Mouse (Mus musculus) heart, embryonic 12.5 days (tissue): ENCODE measurements around the gene Slc44a5. TPM values are rescaled to one million over a fixed set of nuclear protein-coding genes. Genes with fewer than 3 reads are reported as not detected.

Experiments
- ATAC-seq: fragments of 200-750 bp; cut with Nextera tagmentation; 2 replicates; pipeline ENCODE4 v1.8.0; 2017; ENCODE audit warnings: moderate TSS enrichment, moderate library complexity; ENCODE audit not compliant: insufficient number of reproducible peaks, low FRiP score
- H3K27ac ChIP-seq: fragments of 300-500 bp; sonication (generic); 2 replicates; pipeline ENCODE4 v1.5.1; 2016; ENCODE audit warnings: mild to moderate bottlenecking, moderate library complexity; ENCODE audit not compliant: poor library complexity, severe bottlenecking
- H3K27me3 ChIP-seq: fragments of 300-500 bp; sonication (generic); replicated peaks from 2 replicates; pipeline ENCODE4 v1.6.1; 2016; ENCODE audit warnings: mild to moderate bottlenecking, moderate library complexity
- H3K36me3 ChIP-seq: fragments of 300-500 bp; sonication (generic); 2 replicates; pipeline ENCODE4 v1.6.1; 2016; ENCODE audit warnings: mild to moderate bottlenecking, moderate library complexity
- H3K4me1 ChIP-seq: fragments of 300-500 bp; sonication (generic); replicated peaks from 2 replicates; pipeline ENCODE4 v1.6.1; 2016; ENCODE audit warnings: mild to moderate bottlenecking
- H3K4me2 ChIP-seq: fragments of 300-500 bp; sonication (generic); 2 replicates; pipeline ENCODE4 v1.6.1; 2016; ENCODE audit warnings: mild to moderate bottlenecking, moderate library complexity
- H3K4me3 ChIP-seq: fragments of 300-500 bp; sonication (generic); 2 replicates; pipeline ENCODE4 v1.5.1; 2016; ENCODE audit warnings: mild to moderate bottlenecking
- H3K9ac ChIP-seq: fragments of 300-500 bp; sonication (generic); 2 replicates; pipeline ENCODE4 v1.6.1; 2016; ENCODE audit warnings: mild to moderate bottlenecking, moderate library complexity
- H3K9me3 ChIP-seq: fragments of 300-500 bp; sonication (generic); replicated peaks from 2 replicates; pipeline ENCODE4 v1.6.1; 2016; ENCODE audit warnings: mild to moderate bottlenecking, moderate library complexity
- WGBS: fragments of 180-500 bp; shearing (Covaris S2); methylation state at CpG from one replicate; pipeline ENCODE4 v1.1.7; 2016; 5-methylcytosine and 5-hydroxymethylcytosine counted together
- polyA plus RNA-seq: library from polyadenylated mRNA; unstranded; fragments of >200 nt; fragmentation: Nextera tagmentation; extraction: Ambion mirVana; gene quantifications from 2 replicates; pipeline ENCODE4 v1.2.1, GENCODE M21; 2016

Slc44a5 gene
- polyA plus RNA-seq, 1 experiment from 2014 or later: 2.0 TPM

GRCm38 (mm10) chr3:154200422-154200828 is 227.2 kb downstream of the Slc44a5 start:
- no peak for ATAC-seq
- no peaks in the 10 kb centered on the region for H3K36me3 ChIP-seq
- no peaks in the 10 kb centered on the region for H3K9me3 ChIP-seq
- no peak overlapping the region for H3K9ac ChIP-seq
- WGBS: 73% methylated on average over 8 of the region's 8 CpGs
- H3K27ac ChIP-seq: no peak overlapping the region
- H3K4me1 ChIP-seq: no peaks in the 10 kb centered on the region
- no peak overlapping the region for H3K4me3 ChIP-seq
- no peaks in the 10 kb centered on the region for H3K27me3 ChIP-seq
- H3K4me2 ChIP-seq: no peak overlapping the region

GRCm38 (mm10) chr3:154201796-154202195 is 228.6 kb downstream of the Slc44a5 start:
- no peak for ATAC-seq
- H3K9ac ChIP-seq: no peak overlapping the region
- H3K36me3 ChIP-seq: no peaks in the 10 kb centered on the region
- no peaks in the 10 kb centered on the region for H3K4me1 ChIP-seq
- no peaks in the 10 kb centered on the region for H3K9me3 ChIP-seq
- 83% methylated on average over 12 of the region's 12 CpGs for WGBS
- H3K4me3 ChIP-seq: no peak overlapping the region
- H3K27ac ChIP-seq: no peak overlapping the region
- H3K27me3 ChIP-seq: no peaks in the 10 kb centered on the region
- no peak overlapping the region for H3K4me2 ChIP-seq

- no peaks in the 10 kb centered on the region for H3K9me3 ChIP-seq
- no peak for ATAC-seq
- 81% methylated on average over 13 of the region's 13 CpGs for WGBS
- H3K27ac ChIP-seq: no peak overlapping the region
- no peak overlapping the region for H3K9ac ChIP-seq
- no peaks in the 10 kb centered on the region for H3K36me3 ChIP-seq
- H3K27me3 ChIP-seq: no peaks in the 10 kb centered on the region
- no peaks in the 10 kb centered on the region for H3K4me1 ChIP-seq
- no peak overlapping the region for H3K4me3 ChIP-seq
- no peak overlapping the region for H3K4me2 ChIP-seq
These were observed 229.1 kb downstream of the Slc44a5 start for GRCm38 (mm10) chr3:154202383-154202782.

- Histone ChIP-seq H3K4me2 (no peak overlapping the region), H3K9ac (no peak overlapping the region), H3K4me1 (0 out of 2 replicates have a peak, but pooled peaks cover 3% of the 10 kb centered on the region), H3K27ac (no peak overlapping the region), H3K27me3 (no peaks in the 10 kb centered on the region), H3K36me3 (no peaks in the 10 kb centered on the region), H3K4me3 (no peak overlapping the region), H3K9me3 (no peaks in the 10 kb centered on the region)
- ATAC-seq: no peak
- WGBS: 85% methylated on average over 2 of the region's 2 CpGs
These were observed 235.2 kb downstream of the Slc44a5 start for GRCm38 (mm10) chr3:154208479-154208878.

GRCm38 (mm10) chr3:154209201-154209754 is 236.0 kb downstream of the Slc44a5 start:
- WGBS: 24% methylated on average over 4 of the region's 4 CpGs
- Histone ChIP-seq H3K4me1 (0 out of 2 replicates have a peak, but pooled peaks cover 3% of the 10 kb centered on the region), H3K36me3 (no peaks in the 10 kb centered on the region), H3K9ac (no peak overlapping the region), H3K4me2 (no peak overlapping the region), H3K9me3 (no peaks in the 10 kb centered on the region), H3K27ac (no peak overlapping the region), H3K4me3 (no peak overlapping the region), H3K27me3 (no peaks in the 10 kb centered on the region)
- no peak for ATAC-seq

GRCm38 (mm10) chr3:154209776-154210430 is 236.7 kb downstream of the Slc44a5 start:
- no peaks in the 10 kb centered on the region for H3K9me3 ChIP-seq
- 13% methylated on average over 4 of the region's 4 CpGs for WGBS
- no peak overlapping the region for H3K9ac ChIP-seq
- H3K27me3 ChIP-seq: no peaks in the 10 kb centered on the region
- no peak for ATAC-seq
- H3K27ac ChIP-seq: no peak overlapping the region
- no peak overlapping the region for H3K4me2 ChIP-seq
- no peak overlapping the region for H3K4me3 ChIP-seq
- H3K36me3 ChIP-seq: no peaks in the 10 kb centered on the region
- H3K4me1 ChIP-seq: 0 out of 2 replicates have a peak, but pooled peaks cover 3% of the 10 kb centered on the region

- Histone ChIP-seq H3K36me3 (no peaks in the 10 kb centered on the region), H3K9me3 (no peaks in the 10 kb centered on the region), H3K27me3 (no peaks in the 10 kb centered on the region), H3K4me3 (no peak overlapping the region), H3K27ac (no peak overlapping the region), H3K4me1 (peaks cover 8% of the 10 kb centered on the region; the same call in 1 of the 2 replicates), H3K4me2 (no peak overlapping the region), H3K9ac (no peak overlapping the region)
- no peak for ATAC-seq
- 54% methylated on average over 10 of the region's 10 CpGs for WGBS
These were observed 237.3 kb downstream of the Slc44a5 start for GRCm38 (mm10) chr3:154210431-154211055.

- no peaks in the 10 kb centered on the region for H3K27me3 ChIP-seq
- H3K36me3 ChIP-seq: no peaks in the 10 kb centered on the region
- 71% methylated on average over 2 of the region's 2 CpGs for WGBS
- H3K9ac ChIP-seq: no peak overlapping the region
- H3K4me2 ChIP-seq: no peak overlapping the region
- H3K9me3 ChIP-seq: no peaks in the 10 kb centered on the region
- peaks cover 10% of the 10 kb centered on the region; the same call in 1 of the 2 replicates for H3K4me1 ChIP-seq
- H3K4me3 ChIP-seq: no peak overlapping the region
- H3K27ac ChIP-seq: no peak overlapping the region
- no peak for ATAC-seq
These were observed 239.3 kb downstream of the Slc44a5 start for GRCm38 (mm10) chr3:154212551-154212950.

GRCm38 (mm10) chr3:154215309-154215708 is 242.1 kb downstream of the Slc44a5 start:
- Histone ChIP-seq H3K36me3 (no peaks in the 10 kb centered on the region), H3K27me3 (no peaks in the 10 kb centered on the region), H3K4me1 (peaks cover 7% of the 10 kb centered on the region; the same call in 1 of the 2 replicates), H3K9me3 (no peaks in the 10 kb centered on the region), H3K9ac (no peak overlapping the region), H3K4me2 (no peak overlapping the region), H3K27ac (no peak overlapping the region), H3K4me3 (no peak overlapping the region)
- WGBS: 35% methylated on average over 7 of the region's 7 CpGs
- ATAC-seq: no peak

GRCm38 (mm10) chr3:154215779-154216178 is 242.5 kb downstream of the Slc44a5 start:
- Histone ChIP-seq H3K36me3 (no peaks in the 10 kb centered on the region), H3K4me2 (no peak overlapping the region), H3K9ac (no peak overlapping the region), H3K4me1 (peaks cover 7% of the 10 kb centered on the region; the same call in 1 of the 2 replicates), H3K4me3 (no peak overlapping the region), H3K27me3 (no peaks in the 10 kb centered on the region), H3K9me3 (no peaks in the 10 kb centered on the region), H3K27ac (no peak overlapping the region)
- ATAC-seq: no peak

- Histone ChIP-seq H3K36me3 (no peaks in the 10 kb centered on the region), H3K27ac (no peak overlapping the region), H3K4me2 (no peak overlapping the region), H3K4me1 (0 out of 2 replicates have a peak, but pooled peaks cover 3% of the 10 kb centered on the region), H3K27me3 (no peaks in the 10 kb centered on the region), H3K9me3 (no peaks in the 10 kb centered on the region), H3K9ac (no peak overlapping the region), H3K4me3 (no peak overlapping the region)
- 57% methylated on average over 8 of the region's 8 CpGs for WGBS
- ATAC-seq: no peak
These were observed 248.9 kb downstream of the Slc44a5 start for GRCm38 (mm10) chr3:154222141-154222591.
